16 mouse cellular contexts compared by ENCODE assay signal in genomic region chr9:99661606-99662166, GRCm38 (mm10). TPM values are rescaled to one million over a fixed set of nuclear protein-coding genes. Genes with fewer than 3 reads are reported as not detected.
DNase-seq lines count a peak whose midpoint lies in the region; ATAC-seq lines count a peak whose summit lies in the region.
"Had no signal": no experiment of that assay in that cellular context is flagged by ENCODE, and none has a peak within 500 bp of the region (broad histone marks: within the 10 kb centered on the region; RNA-seq: fewer than 3 reads in every experiment).

No protein-coding gene starts in this region.

- 65% methylated on average over 16 of the region's 16 CpGs for WGBS in kidney, embryonic 14.5 days

- ATAC-seq in kidney, embryonic 14.5 days (ENCODE audit: low FRiP score, low TSS enrichment) = no peak
- ATAC-seq: liver, postnatal 0 days had no signal

- no peaks in the 10 kb centered on the region for H3K4me1 ChIP-seq in kidney, embryonic 14.5 days (ENCODE audit: control insufficient read depth, insufficient read depth, low read length)
- H3K4me1 ChIP-seq: limb, embryonic 13.5 days had no signal

- no peak overlapping the region for H3K9ac ChIP-seq in kidney, embryonic 14.5 days (ENCODE audit: low read depth, low read length)
- H3K9ac ChIP-seq: forebrain, postnatal 0 days; limb, embryonic 13.5 days; liver, postnatal 0 days had no signal

- H3K4me3 ChIP-seq in kidney, embryonic 14.5 days (ENCODE audit: low read length) = no peak overlapping the region
- H3K4me3 ChIP-seq: limb, embryonic 13.5 days had no signal

- H3K4me2 ChIP-seq in kidney, embryonic 14.5 days (replicated peaks; ENCODE audit: low read depth, low read length) = no peak overlapping the region
- H3K4me2 ChIP-seq: limb, embryonic 13.5 days had no signal

- no peaks in the 10 kb centered on the region for H3K27me3 ChIP-seq in kidney, embryonic 14.5 days (ENCODE audit: control insufficient read depth, insufficient read depth, low read length)
- H3K27me3 ChIP-seq: limb, embryonic 13.5 days had no signal

- H3K36me3 ChIP-seq in kidney, embryonic 14.5 days (ENCODE audit: control insufficient read depth, insufficient read depth, low read length) = peaks cover 56% of the 10 kb centered on the region

- H3K27ac ChIP-seq in kidney, embryonic 14.5 days (ENCODE audit: low read depth, low read length) = no peak overlapping the region
- H3K27ac ChIP-seq: limb, embryonic 13.5 days had no signal

- DNase-seq in adrenal gland, postnatal 14 days = peak; percentile 55
- no peak for DNase-seq in adrenal gland, adult 18-20 months (ENCODE audit: low spot score in 2 of 2)
- peak; percentile 47 for DNase-seq in kidney, adult 11 months
- peak; percentile 28 to 57 for DNase-seq in urinary bladder, postnatal 36 days (ENCODE audit: low spot score in 2 of 2)
- no peak for DNase-seq in urinary bladder, postnatal 10 days (ENCODE audit: low spot score)
- DNase-seq in left cerebral cortex, adult 9 months (ENCODE audit: low spot score in 2 of 2) = no peak
- DNase-seq in right cerebral cortex, postnatal 36 days (ENCODE audit: low spot score in 2 of 2) = no peak
- DNase-seq: gastrocnemius, postnatal 25 days had no signal

- no peaks in the 10 kb centered on the region for H3K9me3 ChIP-seq in kidney, embryonic 14.5 days (ENCODE audit: control insufficient read depth, low read length)
- H3K9me3 ChIP-seq: limb, embryonic 13.5 days had no signal

RNA-seq across cellular contexts. Expression of gene Dzip1l, which starts 32.4 kb away (rescaled TPM):
- 5.1 TPM in 2 replicates for total RNA-seq in adrenal gland, postnatal 14 days (2021)
- 1 to 10 TPM; 3.0 to 4.3 TPM for total RNA-seq in adrenal gland, adult 18-20 months (2021)
- 10.7 and 23.0 TPM in 2 replicates for polyA plus RNA-seq in kidney, embryonic 14.5 days (2014; fragmentation: Nextera tagmentation; extraction: Ambion mirVana)
- total RNA-seq: common myeloid progenitor, adult 5-6 weeks; hematopoietic stem cell, adult 5-6 weeks; neutrophil, adult 5-6 weeks had no signal

RNA-seq across cellular contexts. Expression of gene A4gnt, which starts 49.4 kb away (rescaled TPM):
- total RNA-seq in adrenal gland, postnatal 14 days (2021) = not detected in 2 replicates
- total RNA-seq in adrenal gland, adult 18-20 months (2021) = not detected
- 0.07 TPM in 1 of 2 replicates, not detected in the other for polyA plus RNA-seq in kidney, embryonic 14.5 days (2014; fragmentation: Nextera tagmentation; extraction: Ambion mirVana)
- total RNA-seq: common myeloid progenitor, adult 5-6 weeks; gastrocnemius, postnatal 25 days; hematopoietic stem cell, adult 5-6 weeks; neutrophil, adult 5-6 weeks had no signal
- polyA plus RNA-seq: forebrain, postnatal 0 days; limb, embryonic 13.5 days; liver, postnatal 0 days had no signal

RNA-seq across cellular contexts. Expression of gene Cldn18, which starts 55.4 kb away (rescaled TPM):
- not detected in 2 replicates for total RNA-seq in adrenal gland, postnatal 14 days (2021)
- total RNA-seq in adrenal gland, adult 18-20 months (2021) = not detected
- polyA plus RNA-seq in kidney, embryonic 14.5 days (2014; fragmentation: Nextera tagmentation; extraction: Ambion mirVana) = not detected in 2 replicates
- total RNA-seq: adrenal gland, postnatal 4 days; common myeloid progenitor, adult 5-6 weeks; forebrain, postnatal 0 days; gastrocnemius, postnatal 25 days; hematopoietic stem cell, adult 5-6 weeks; neutrophil, adult 5-6 weeks had no signal
- polyA plus RNA-seq: forebrain, postnatal 0 days; limb, embryonic 13.5 days; liver, postnatal 0 days had no signal

Comparison
In these comparisons a context has a peak if more than half of its experiments do, and no peak if none do; other contexts are left out.
1. DNase-seq: peak in adrenal gland, postnatal 14 days (single experiment), kidney, adult 11 months (single experiment) and urinary bladder, postnatal 36 days (2 of 2); none in adrenal gland, adult 18-20 months (0 of 2), urinary bladder, postnatal 10 days (single experiment), left cerebral cortex, adult 9 months (0 of 2) and right cerebral cortex, postnatal 36 days (0 of 2).